Mouse (Mus musculus): ENCODE data around the gene Olfr1124. TPM values are rescaled to one million over a fixed set of nuclear protein-coding genes. Genes with fewer than 3 reads are reported as not detected.

Olfr1124 gene
- not detected for polyA plus RNA-seq (2014; fragmentation: Illumina TruSeq; extraction: RNeasy Lipid Tissue Mini Kit (QIAGEN cat#74804); ENCODE audit: low read depth, low replicate concordance)

GRCm38 (mm10) chr2:87429975-87430374 is at the start of gene Olfr1124:
TSS of gene Olfr1124 (plus strand) at chr2:87430275.

GRCm38 (mm10) chr2:87385549-87385948 is 44.5 kb upstream of the Olfr1124 start, which contains the start of gene Olfr1122:
TSS of gene Olfr1122 (plus strand) at chr2:87385849.

GRCm38 (mm10) chr2:87416335-87416734 is 13.7 kb upstream of the Olfr1124 start, which contains the start of gene Olfr1123:
TSS of gene Olfr1123 (plus strand) at chr2:87416635.

GRCm38 (mm10) chr2:87453662-87454061 is 23.6 kb downstream of the Olfr1124 start, which contains the start of gene Olfr1126:
TSS of gene Olfr1126 (plus strand) at chr2:87453962.

Other genes with a start within 250 kb of the Olfr1124 start
- not detected for gene Olfr1112, start 242.5 kb upstream of the Olfr1124 start, polyA plus RNA-seq (2014; fragmentation: Illumina TruSeq; extraction: RNeasy Lipid Tissue Mini Kit (QIAGEN cat#74804); ENCODE audit: low read depth, low replicate concordance)
- gene Olfr1113, start 221.3 kb upstream of the Olfr1124 start, polyA plus RNA-seq (2014; fragmentation: Illumina TruSeq; extraction: RNeasy Lipid Tissue Mini Kit (QIAGEN cat#74804); ENCODE audit: low read depth, low replicate concordance), result not detected
- not detected for gene Olfr1115, start 182.3 kb upstream of the Olfr1124 start, polyA plus RNA-seq (2014; fragmentation: Illumina TruSeq; extraction: RNeasy Lipid Tissue Mini Kit (QIAGEN cat#74804); ENCODE audit: low read depth, low replicate concordance)
- not detected for gene Olfr1116, start 162.7 kb upstream of the Olfr1124 start, polyA plus RNA-seq (2014; fragmentation: Illumina TruSeq; extraction: RNeasy Lipid Tissue Mini Kit (QIAGEN cat#74804); ENCODE audit: low read depth, low replicate concordance)
- not detected for gene Olfr1118, start 122.7 kb upstream of the Olfr1124 start, polyA plus RNA-seq (2014; fragmentation: Illumina TruSeq; extraction: RNeasy Lipid Tissue Mini Kit (QIAGEN cat#74804); ENCODE audit: low read depth, low replicate concordance)
- gene Olfr1120, start 75.5 kb upstream of the Olfr1124 start, polyA plus RNA-seq (2014; fragmentation: Illumina TruSeq; extraction: RNeasy Lipid Tissue Mini Kit (QIAGEN cat#74804); ENCODE audit: low read depth, low replicate concordance), result not detected
- gene Olfr1121, start 60.4 kb upstream of the Olfr1124 start, polyA plus RNA-seq (2014; fragmentation: Illumina TruSeq; extraction: RNeasy Lipid Tissue Mini Kit (QIAGEN cat#74804); ENCODE audit: low read depth, low replicate concordance), result not detected
- not detected for gene Olfr1122, start 44.4 kb upstream of the Olfr1124 start, polyA plus RNA-seq (2014; fragmentation: Illumina TruSeq; extraction: RNeasy Lipid Tissue Mini Kit (QIAGEN cat#74804); ENCODE audit: low read depth, low replicate concordance)
- not detected for gene Olfr1123, start 13.6 kb upstream of the Olfr1124 start, polyA plus RNA-seq (2014; fragmentation: Illumina TruSeq; extraction: RNeasy Lipid Tissue Mini Kit (QIAGEN cat#74804); ENCODE audit: low read depth, low replicate concordance)
- gene Olfr1126, start 23.7 kb downstream of the Olfr1124 start, polyA plus RNA-seq (2014; fragmentation: Illumina TruSeq; extraction: RNeasy Lipid Tissue Mini Kit (QIAGEN cat#74804); ENCODE audit: low read depth, low replicate concordance), result not detected
- not detected for gene Pramel7, start 66.8 kb downstream of the Olfr1124 start, polyA plus RNA-seq (2014; fragmentation: Illumina TruSeq; extraction: RNeasy Lipid Tissue Mini Kit (QIAGEN cat#74804); ENCODE audit: low read depth, low replicate concordance)
- not detected for gene Pramel6, start 76.3 kb downstream of the Olfr1124 start, polyA plus RNA-seq (2014; fragmentation: Illumina TruSeq; extraction: RNeasy Lipid Tissue Mini Kit (QIAGEN cat#74804); ENCODE audit: low read depth, low replicate concordance)
- not detected for gene Olfr153, start 101.5 kb downstream of the Olfr1124 start, polyA plus RNA-seq (2014; fragmentation: Illumina TruSeq; extraction: RNeasy Lipid Tissue Mini Kit (QIAGEN cat#74804); ENCODE audit: low read depth, low replicate concordance)
- not detected for gene Olfr1128, start 115.3 kb downstream of the Olfr1124 start, polyA plus RNA-seq (2014; fragmentation: Illumina TruSeq; extraction: RNeasy Lipid Tissue Mini Kit (QIAGEN cat#74804); ENCODE audit: low read depth, low replicate concordance)
- gene Olfr1129, start 143.6 kb downstream of the Olfr1124 start, polyA plus RNA-seq (2014; fragmentation: Illumina TruSeq; extraction: RNeasy Lipid Tissue Mini Kit (QIAGEN cat#74804); ENCODE audit: low read depth, low replicate concordance), result not detected
- not detected for gene Olfr1130, start 175.9 kb downstream of the Olfr1124 start, polyA plus RNA-seq (2014; fragmentation: Illumina TruSeq; extraction: RNeasy Lipid Tissue Mini Kit (QIAGEN cat#74804); ENCODE audit: low read depth, low replicate concordance)
- gene Olfr1131, start 196.8 kb downstream of the Olfr1124 start, polyA plus RNA-seq (2014; fragmentation: Illumina TruSeq; extraction: RNeasy Lipid Tissue Mini Kit (QIAGEN cat#74804); ENCODE audit: low read depth, low replicate concordance), result not detected
- gene Olfr1132, start 207.3 kb downstream of the Olfr1124 start, polyA plus RNA-seq (2014; fragmentation: Illumina TruSeq; extraction: RNeasy Lipid Tissue Mini Kit (QIAGEN cat#74804); ENCODE audit: low read depth, low replicate concordance), result not detected
- not detected for gene Olfr1133, start 217.1 kb downstream of the Olfr1124 start, polyA plus RNA-seq (2014; fragmentation: Illumina TruSeq; extraction: RNeasy Lipid Tissue Mini Kit (QIAGEN cat#74804); ENCODE audit: low read depth, low replicate concordance)
- gene Olfr1134, start 228.2 kb downstream of the Olfr1124 start, polyA plus RNA-seq (2014; fragmentation: Illumina TruSeq; extraction: RNeasy Lipid Tissue Mini Kit (QIAGEN cat#74804); ENCODE audit: low read depth, low replicate concordance), result not detected
- not detected for gene Olfr1135, start 243.4 kb downstream of the Olfr1124 start, polyA plus RNA-seq (2014; fragmentation: Illumina TruSeq; extraction: RNeasy Lipid Tissue Mini Kit (QIAGEN cat#74804); ENCODE audit: low read depth, low replicate concordance)